Mouse (Mus musculus): ENCODE data around the gene Fam163b.

DNA sequence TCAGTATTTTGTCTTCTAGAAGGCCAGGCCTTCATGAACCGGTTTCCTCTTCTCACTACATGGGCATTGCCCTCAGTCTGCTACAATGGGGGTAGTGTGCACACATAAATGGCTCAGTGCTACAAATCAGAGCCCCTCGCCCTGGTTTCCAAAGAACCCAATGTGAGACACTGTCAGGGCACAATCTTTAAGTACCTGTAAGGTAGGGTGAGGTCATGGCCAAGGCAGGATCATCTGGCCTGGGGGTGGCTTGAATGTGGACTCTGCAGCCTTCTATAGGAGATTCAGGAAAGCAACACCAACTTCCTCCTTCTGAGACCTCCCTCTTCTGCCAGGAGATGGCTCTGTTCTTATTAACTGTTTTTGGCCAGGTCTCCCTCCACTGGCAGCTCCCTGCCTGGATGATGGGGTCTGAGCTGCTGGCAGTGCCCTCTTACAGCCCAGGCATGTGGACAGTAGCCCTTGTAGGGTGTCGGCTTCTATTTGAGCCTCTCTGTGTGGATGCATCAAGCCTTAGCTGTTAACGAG, 55.7 kb downstream of the Fam163b start:
- no peak for TF ChIP-seq TCF12 (IDR thresholded peaks at IDR 0.05; ENCODE audit: low read depth, low read length)
- TF ChIP-seq RCOR1 (IDR thresholded peaks at IDR 0.05; ENCODE audit: low read depth, low read length), result no peak
- no peak for TF ChIP-seq JUND (IDR thresholded peaks at IDR 0.05; ENCODE audit: low read depth, low read length)
- TF ChIP-seq ZC3H11A (IDR thresholded peaks at IDR 0.05; ENCODE audit: low read depth, low read length), result no peak
- no peak for TF ChIP-seq GABPA (IDR thresholded peaks at IDR 0.05; ENCODE audit: low read depth, low read length)
- no peak for TF ChIP-seq KAT2A (conservative IDR thresholded peaks at IDR 0.05; ENCODE audit: low read depth, low read length)
- TF ChIP-seq EP300 (IDR thresholded peaks at IDR 0.05; ENCODE audit: low read depth in 1 of 2, low read length in 2 of 2), result no peak
- peak in 1 of 3 experiments; percentile 6; a peak in 1 of 6 replicates for TF ChIP-seq CTCF (IDR thresholded peaks at IDR 0.05 in 2 of 3, conservative IDR thresholded peaks at IDR 0.05 in 1 of 3; ENCODE audit: control insufficient read depth in 1 of 3, insufficient read depth in 1 of 3, low read depth in 2 of 3, low read length in 3 of 3, poor library complexity in 1 of 3, severe bottlenecking in 1 of 3)
- TF ChIP-seq ZNF384 (IDR thresholded peaks at IDR 0.05; ENCODE audit: low read depth, low read length), result no peak
- no peak for TF ChIP-seq TAL1 (IDR thresholded peaks at IDR 0.05; ENCODE audit: low read length)
- no peak for TF ChIP-seq POLR2A (IDR thresholded peaks at IDR 0.05; ENCODE audit: control insufficient read depth in 1 of 2, insufficient read depth in 1 of 2, low read depth in 1 of 2, low read length in 2 of 2, poor library complexity in 1 of 2)

Measured in MEL (cell line).